Mouse (Mus musculus) thymus, adult 2 months (tissue): ENCODE measurements at regions not wholly inside any gene's neighbourhood (a gene's known extent, or its start where the extent isn't known, plus 50 kb on each side); places are given as distances from the start of the nearest gene placed in this dataset.

ENCODE experiments used
- DNase-seq: peaks from one replicate; pipeline ENCODE4 v3.0.0; 2021
- H3K27ac ChIP-seq: fragments of 200-500 bp; 2 replicates; pipeline ENCODE4 v1.5.1; 2012; ENCODE audit warnings: low read length, control low read depth; ENCODE audit not compliant: control insufficient read depth, insufficient read depth
- H3K27me3 ChIP-seq: fragments of 200-500 bp; 2 replicates; pipeline ENCODE4 v1.6.1; 2012; ENCODE audit warnings: mild to moderate bottlenecking, low read length, moderate library complexity, mixed read lengths; ENCODE audit not compliant: control insufficient read depth, insufficient read depth
- H3K36me3 ChIP-seq: fragments of 200-500 bp; 2 replicates; pipeline ENCODE4 v1.6.1; 2012; ENCODE audit warnings: mild to moderate bottlenecking, low read length, moderate library complexity; ENCODE audit not compliant: control insufficient read depth, insufficient read depth
- H3K4me1 ChIP-seq: fragments of 200-500 bp; replicated peaks from 2 replicates; pipeline ENCODE4 v1.6.1; 2012; ENCODE audit warnings: low read length; ENCODE audit not compliant: control insufficient read depth, insufficient read depth
- H3K4me3 ChIP-seq: fragments of 200-500 bp; 2 replicates; pipeline ENCODE4 v1.5.1; 2012; ENCODE audit warnings: mild to moderate bottlenecking, low read length, control low read depth, moderate library complexity; ENCODE audit not compliant: control insufficient read depth, insufficient read depth
- CTCF ChIP-seq: fragments of 200-500 bp; IDR thresholded peaks from 2 replicates; pipeline ENCODE4 v1.5.1; 2012; ENCODE audit warnings: mild to moderate bottlenecking, control low read depth, low read length, moderate library complexity, borderline replicate concordance; ENCODE audit not compliant: control insufficient read depth, poor library complexity, insufficient read depth; ENCODE audit errors: extremely low read depth
- POLR2A ChIP-seq: fragments of 200-500 bp; IDR thresholded peaks from 2 replicates; pipeline ENCODE4 v1.6.1; 2012; ENCODE audit warnings: mild to moderate bottlenecking, low read length, control low read depth, moderate library complexity; ENCODE audit not compliant: control insufficient read depth, poor library complexity, insufficient read depth; ENCODE audit errors: extremely low read depth
- WGBS: fragments of 180-500 bp; shearing (Covaris S2); methylation state at CpG from one replicate; pipeline ENCODE4 v1.1.7; 2018; 5-methylcytosine and 5-hydroxymethylcytosine counted together

GRCm38 (mm10) chr15:11655168-11655567, 251.9 kb downstream of the Npr3 start:
- TF ChIP-seq POLR2A (no peak), CTCF (no peak)
- DNase-seq: no peak
- H3K4me3 ChIP-seq: no peak overlapping the region
- no peaks in the 10 kb centered on the region for H3K4me1 ChIP-seq
- no peaks in the 10 kb centered on the region for H3K36me3 ChIP-seq
- H3K27me3 ChIP-seq: no peaks in the 10 kb centered on the region
- no peak overlapping the region for H3K27ac ChIP-seq
- WGBS: 79% methylated on average over 3 of the region's 3 CpGs

- Histone ChIP-seq H3K27ac (no peak overlapping the region), H3K4me1 (no peaks in the 10 kb centered on the region), H3K4me3 (no peak overlapping the region), H3K27me3 (no peaks in the 10 kb centered on the region), H3K36me3 (no peaks in the 10 kb centered on the region)
- DNase-seq: no peak
- WGBS: 95% methylated on average over 6 of the region's 6 CpGs
- TF ChIP-seq CTCF (no peak), POLR2A (no peak)
Observed at GRCm38 (mm10) chr15:11646241-11646640, 246.8 kb upstream of the Tars start.

- TF ChIP-seq CTCF: no peak
- no peak for TF ChIP-seq POLR2A
- no peak overlapping the region for H3K27ac ChIP-seq
- H3K36me3 ChIP-seq: no peaks in the 10 kb centered on the region
- no peaks in the 10 kb centered on the region for H3K27me3 ChIP-seq
- H3K4me3 ChIP-seq: no peak overlapping the region
- DNase-seq: no peak
- 90% methylated on average over 7 of the region's 7 CpGs for WGBS
- no peaks in the 10 kb centered on the region for H3K4me1 ChIP-seq
Observed at GRCm38 (mm10) chr15:11644779-11645178, 245.3 kb upstream of the Tars start.

- WGBS: 76% methylated on average over 2 of the region's 2 CpGs
- no peak overlapping the region for H3K27ac ChIP-seq
- H3K27me3 ChIP-seq: no peaks in the 10 kb centered on the region
- H3K36me3 ChIP-seq: no peaks in the 10 kb centered on the region
- H3K4me3 ChIP-seq: no peak overlapping the region
- TF ChIP-seq POLR2A: no peak
- no peak for TF ChIP-seq CTCF
- DNase-seq: no peak
- no peaks in the 10 kb centered on the region for H3K4me1 ChIP-seq
Observed at GRCm38 (mm10) chr15:11630654-11631053, 231.2 kb upstream of the Tars start.

- no peak for DNase-seq
- no peaks in the 10 kb centered on the region for H3K36me3 ChIP-seq
- whole genome bisulfite sequencing: 90% methylated on average over 9 of the region's 9 CpGs
- TF ChIP-seq POLR2A: no peak
- no peak for TF ChIP-seq CTCF
- H3K4me1 ChIP-seq: no peaks in the 10 kb centered on the region
- H3K4me3 ChIP-seq: no peak overlapping the region
- H3K27me3 ChIP-seq: no peaks in the 10 kb centered on the region
- no peak overlapping the region for H3K27ac ChIP-seq
Observed at GRCm38 (mm10) chr15:11626433-11626832, 227.0 kb upstream of the Tars start.

GRCm38 (mm10) chr15:11612416-11612815, 213.0 kb upstream of the Tars start:
- no peak overlapping the region for H3K27ac ChIP-seq
- no peaks in the 10 kb centered on the region for H3K27me3 ChIP-seq
- no peak for DNase-seq
- 66% methylated on average over 3 of the region's 3 CpGs for WGBS
- H3K4me3 ChIP-seq: no peak overlapping the region
- H3K4me1 ChIP-seq: no peaks in the 10 kb centered on the region
- no peaks in the 10 kb centered on the region for H3K36me3 ChIP-seq
- TF ChIP-seq POLR2A (no peak), CTCF (no peak)

- Histone ChIP-seq H3K27ac (no peak overlapping the region), H3K36me3 (no peaks in the 10 kb centered on the region), H3K27me3 (no peaks in the 10 kb centered on the region), H3K4me1 (no peaks in the 10 kb centered on the region), H3K4me3 (no peak overlapping the region)
- TF ChIP-seq POLR2A: no peak
- TF ChIP-seq CTCF: no peak
- WGBS: 92% methylated on average over 3 of the region's 3 CpGs
- DNase-seq: no peak
Observed at GRCm38 (mm10) chr15:11610043-11610670, 210.7 kb upstream of the Tars start.
